Mouse (Mus musculus) liver, postnatal 0 days (tissue): ENCODE measurements at regions not wholly inside any gene's neighbourhood (a gene's known extent, or its start where the extent isn't known, plus 50 kb on each side); places are given as distances from the start of the nearest gene placed in this dataset.

Experiments used
- CTCF ChIP-seq: sonication (generic); IDR thresholded peaks from 2 replicates; pipeline ENCODE4 v1.5.1; 2016; ENCODE audit warnings: antibody characterized with exemption, low read depth
- EP300 ChIP-seq: IDR thresholded peaks from 2 replicates; pipeline ENCODE4 v1.6.1; 2016; ENCODE audit warnings: antibody characterized with exemption, low read depth, mild to moderate bottlenecking

DNA sequence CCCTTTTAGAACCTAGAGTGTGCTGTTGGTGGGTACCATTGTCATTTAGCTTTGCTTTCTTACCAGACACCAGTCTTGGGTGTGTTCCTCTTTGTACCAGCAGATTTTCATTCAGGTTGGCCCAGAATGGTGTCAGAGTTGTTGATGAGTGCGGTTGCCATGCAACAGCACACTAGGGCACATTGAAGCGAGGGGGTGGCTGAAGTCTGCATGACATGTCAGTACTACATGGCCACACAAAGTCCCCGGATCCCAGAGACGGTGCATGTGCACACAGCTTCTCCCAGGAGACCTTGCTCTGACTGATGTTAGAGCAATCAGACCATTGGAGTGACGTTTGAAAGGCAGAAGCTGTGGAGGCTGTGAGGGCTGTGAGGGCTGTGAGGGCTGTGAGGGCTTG is 189.9 kb downstream of the Gadd45g start:
- no peak for TF ChIP-seq EP300
- TF ChIP-seq CTCF, result no peak
